Mouse (Mus musculus) ES-E14 (cell line): Measurements from ENCODE around the gene Dab1. TPM values are rescaled to one million over a fixed set of nuclear protein-coding genes. Genes with fewer than 3 reads are reported as not detected.
A peak's percentile ranks its signal among the peaks of the same experiment; 100 is the strongest.

Experiments
- DNase-seq: peaks from one replicate; pipeline ENCODE4 v3.0.0-alpha.2; 2013; ENCODE audit warnings: low read depth, low spot score
- H3K27ac ChIP-seq: 2 replicates; pipeline ENCODE4 v1.5.1; 2012; ENCODE audit warnings: low read depth, mild to moderate bottlenecking, low read length, moderate library complexity, mixed read lengths; ENCODE audit not compliant: poor library complexity, insufficient read depth, severe bottlenecking
- H3K36me3 ChIP-seq: 2 replicates; pipeline ENCODE4 v1.6.1; 2012; ENCODE audit warnings: mild to moderate bottlenecking, low read length, moderate library complexity, mixed read lengths; ENCODE audit not compliant: control insufficient read depth, poor library complexity, insufficient read depth, severe bottlenecking
- H3K4me1 ChIP-seq, 2 experiments: fragments of 150-350 bp in 1 of 2; sonication (generic) in 1 of 2; 2 replicates each; pipeline ENCODE4 v1.6.1; 2012; ENCODE audit warnings: low read length in 2 of 2, mild to moderate bottlenecking in 1 of 2, mixed read lengths in 1 of 2; ENCODE audit not compliant: control insufficient read depth in 2 of 2, insufficient read depth in 2 of 2, poor library complexity in 1 of 2
- H3K4me3 ChIP-seq, 2 experiments: fragments of 150-350 bp in 1 of 2; sonication (generic) in 1 of 2; 2 replicates each; pipeline ENCODE4 v1.5.1; 2012; ENCODE audit warnings: low read length in 2 of 2, low read depth in 1 of 2, mild to moderate bottlenecking in 1 of 2, mixed read lengths in 1 of 2; ENCODE audit not compliant: insufficient read depth in 1 of 2, poor library complexity in 1 of 2, severe bottlenecking in 1 of 2
- H3K9ac ChIP-seq: 2 replicates; pipeline ENCODE4 v1.6.1; 2012; ENCODE audit warnings: low read depth, mild to moderate bottlenecking, low read length, mixed read lengths; ENCODE audit not compliant: poor library complexity, insufficient read depth, severe bottlenecking
- H3K9me3 ChIP-seq: fragments of 150-350 bp; sonication (generic); 2 replicates; pipeline ENCODE4 v1.6.1; 2012; ENCODE audit warnings: low read depth, mild to moderate bottlenecking, low read length; ENCODE audit not compliant: control insufficient read depth, insufficient read depth
- CHD2 ChIP-seq: IDR thresholded peaks from 2 replicates; pipeline ENCODE4 v1.6.1; 2014; ENCODE audit warnings: mild to moderate bottlenecking, low read depth, low read length, inconsistent platforms
- HCFC1 ChIP-seq: IDR thresholded peaks from 2 replicates; pipeline ENCODE4 v1.6.1; 2012; ENCODE audit warnings: low read length, inconsistent platforms, borderline replicate concordance; ENCODE audit not compliant: insufficient read depth
- MAFK ChIP-seq: IDR thresholded peaks from 2 replicates; pipeline ENCODE4 v1.6.1; 2014; ENCODE audit warnings: mild to moderate bottlenecking, low read depth, low read length, inconsistent platforms; ENCODE audit not compliant: insufficient read depth
- ZC3H11A ChIP-seq: IDR thresholded peaks from 2 replicates; pipeline ENCODE4 v1.6.1; 2012; ENCODE audit warnings: low read depth, mild to moderate bottlenecking, inconsistent platforms, low read length, borderline replicate concordance
- ZNF384 ChIP-seq: IDR thresholded peaks from 2 replicates; pipeline ENCODE4 v1.6.1; 2012; ENCODE audit warnings: low read depth, low read length, inconsistent platforms
- in situ Hi-C, 2 experiments: fragments of 600-800 bp; cut with MboI; formaldehyde crosslinking; loops; one replicate each; pipeline ENCODE4 v1.15.1; 2025; ENCODE audit warnings: low sequenced_read_pairs in 2 of 2, inconsistent platforms in 1 of 2; ENCODE audit not compliant: unreplicated experiment in 2 of 2
- total RNA-seq: library from RNA; depleted of rRNA; stranded (reverse); fragments of 300-350 nt; gene quantifications from 2 replicates; pipeline ENCODE4 v1.2.3, GENCODE M21; 2012

Dab1 gene
- total RNA-seq, 1 experiment = 7.9 TPM

DNA sequence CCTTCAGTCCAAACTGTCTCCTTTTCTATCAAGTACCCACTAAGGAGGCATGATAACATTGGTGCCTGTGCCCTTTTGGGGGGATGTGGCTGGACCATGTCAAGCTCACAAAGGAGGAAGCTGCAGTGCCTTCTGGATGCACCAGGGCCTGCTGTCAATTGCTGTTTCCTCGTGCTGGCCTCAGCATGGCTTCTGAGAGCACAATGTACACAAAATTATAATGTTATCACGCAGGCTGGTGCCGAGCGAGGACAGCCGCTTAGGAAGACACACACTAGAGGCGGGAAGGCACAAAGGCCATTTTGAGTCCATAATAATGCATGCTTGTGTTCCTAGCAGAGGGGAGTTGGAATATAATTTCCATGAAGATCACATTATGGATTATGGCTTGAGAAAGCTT, 81.2 kb downstream of the Dab1 start:
- no peak for DNase-seq
- no peaks in the 10 kb centered on the region for H3K4me1 ChIP-seq
- no peak overlapping the region for H3K4me3 ChIP-seq
- in situ Hi-C loops = no loop called here
- no peaks in the 10 kb centered on the region for H3K9me3 ChIP-seq
- H3K36me3 ChIP-seq = no peaks in the 10 kb centered on the region
- TF ChIP-seq MAFK (no peak), ZNF384 (no peak), ZC3H11A (no peak), CHD2 (no peak), HCFC1 (no peak)
- no peak overlapping the region for H3K27ac ChIP-seq
- no peak overlapping the region for H3K9ac ChIP-seq

DNA sequence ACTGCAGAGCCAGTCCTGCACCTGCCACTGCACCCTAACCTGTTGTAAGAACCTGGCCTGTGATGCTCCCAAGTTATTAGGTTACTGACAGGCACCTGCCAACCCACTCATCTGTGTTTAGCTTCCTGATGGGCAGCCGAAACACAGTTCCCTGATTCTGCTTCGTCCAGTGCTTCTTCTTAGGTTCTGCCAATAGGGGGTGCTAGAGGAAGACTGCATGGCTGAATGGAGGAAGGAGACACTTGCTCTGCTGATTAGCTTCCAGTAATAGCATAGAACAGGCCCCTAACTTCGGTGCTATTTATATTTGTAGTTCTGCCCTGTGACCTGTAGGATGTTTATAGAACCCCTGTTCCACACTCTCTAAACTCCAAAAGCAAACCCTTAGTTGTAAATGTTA, 83.0 kb downstream of the Dab1 start:
- in situ Hi-C loops = no loop called here
- peak; percentile 48 for DNase-seq
- Histone ChIP-seq H3K9ac (no peak overlapping the region), H3K4me1 (no peaks in the 10 kb centered on the region), H3K9me3 (no peaks in the 10 kb centered on the region), H3K27ac (no peak overlapping the region), H3K36me3 (no peaks in the 10 kb centered on the region), H3K4me3 (no peak overlapping the region)
- TF ChIP-seq MAFK (no peak), ZC3H11A (no peak), ZNF384 (no peak), CHD2 (no peak), HCFC1 (no peak)

DNA sequence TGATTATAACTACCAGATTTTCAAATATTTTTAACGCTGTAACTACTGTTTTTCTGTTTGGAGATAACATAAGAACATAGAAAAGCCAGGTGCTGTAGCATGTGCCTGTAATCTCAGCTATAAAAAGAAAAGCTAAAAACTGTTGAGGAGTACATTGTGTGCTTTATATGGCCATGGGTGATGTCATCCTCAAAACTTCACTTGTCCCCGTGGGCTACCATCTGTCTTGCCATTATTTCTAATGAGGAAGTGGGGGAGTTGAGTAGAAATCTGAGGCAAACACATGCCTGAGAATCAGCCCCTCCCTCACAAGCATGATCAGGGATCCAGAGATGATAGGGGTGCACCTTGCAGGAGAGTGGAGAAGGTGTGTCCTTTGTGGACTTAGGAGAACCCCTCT, 85.3 kb downstream of the Dab1 start:
- TF ChIP-seq HCFC1 (no peak), ZC3H11A (no peak), MAFK (no peak), CHD2 (no peak), ZNF384 (no peak)
- H3K4me1 ChIP-seq = no peaks in the 10 kb centered on the region
- DNase-seq = no peak
- H3K9ac ChIP-seq = no peak overlapping the region
- H3K9me3 ChIP-seq = no peaks in the 10 kb centered on the region
- H3K36me3 ChIP-seq = no peaks in the 10 kb centered on the region
- no peak overlapping the region for H3K27ac ChIP-seq
- in situ Hi-C loops = no loop called here
- H3K4me3 ChIP-seq = no peak overlapping the region

DNA sequence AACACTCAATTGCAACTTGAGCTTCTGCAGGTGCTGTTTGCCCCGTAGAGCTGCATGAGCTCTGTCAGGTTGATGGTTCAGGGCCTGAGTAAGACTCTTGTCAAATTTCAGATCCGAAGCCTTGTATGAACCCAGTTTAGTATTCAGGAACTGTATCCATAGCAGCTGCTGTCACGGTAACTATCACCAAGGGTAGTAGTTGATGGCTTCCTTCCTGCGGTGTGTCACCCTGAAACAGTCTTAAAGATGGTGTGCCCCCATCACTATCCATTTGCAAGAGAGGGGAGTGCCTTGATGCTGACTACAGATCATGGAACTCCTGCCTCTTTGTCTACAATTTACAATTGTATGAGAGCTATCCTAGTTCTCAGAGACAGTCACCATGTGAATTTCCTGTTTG, 87.3 kb downstream of the Dab1 start:
- Histone ChIP-seq H3K4me1 (no peaks in the 10 kb centered on the region), H3K9me3 (no peaks in the 10 kb centered on the region), H3K9ac (no peak overlapping the region), H3K27ac (no peak overlapping the region), H3K36me3 (no peaks in the 10 kb centered on the region), H3K4me3 (no peak overlapping the region)
- in situ Hi-C loops = no loop called here
- no peak for DNase-seq
- TF ChIP-seq MAFK = no peak
- TF ChIP-seq ZC3H11A = no peak
- no peak for TF ChIP-seq HCFC1
- TF ChIP-seq ZNF384 = no peak
- TF ChIP-seq CHD2 = no peak

DNA sequence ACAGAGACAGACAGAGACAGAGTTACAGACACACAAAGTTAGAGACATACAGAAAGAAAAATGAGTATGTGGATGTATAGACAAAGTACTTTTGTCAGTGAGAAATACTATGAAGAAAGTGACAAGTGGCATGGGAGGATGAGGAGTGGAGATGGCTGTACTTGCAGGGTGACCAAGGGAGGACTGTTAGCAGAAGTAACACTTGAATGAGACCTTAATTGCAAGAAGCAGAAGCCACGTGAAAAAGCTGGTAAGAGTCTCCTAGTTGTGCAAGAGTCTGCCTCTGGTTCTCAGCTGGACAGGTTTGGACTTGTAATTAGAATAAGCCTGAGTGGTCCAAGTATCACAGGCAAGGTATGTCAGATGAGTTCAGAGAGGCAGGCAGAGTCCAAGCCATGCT, 88.0 kb downstream of the Dab1 start:
- no peak for DNase-seq
- H3K4me1 ChIP-seq = no peaks in the 10 kb centered on the region
- in situ Hi-C loops = no loop called here
- H3K9me3 ChIP-seq = no peaks in the 10 kb centered on the region
- TF ChIP-seq ZNF384 = no peak
- TF ChIP-seq MAFK = no peak
- no peak for TF ChIP-seq ZC3H11A
- TF ChIP-seq HCFC1 = no peak
- no peak for TF ChIP-seq CHD2
- H3K36me3 ChIP-seq = no peaks in the 10 kb centered on the region
- H3K27ac ChIP-seq = no peak overlapping the region
- no peak overlapping the region for H3K9ac ChIP-seq
- H3K4me3 ChIP-seq = no peak overlapping the region
